Mouse (Mus musculus): Measurements from ENCODE around the gene Dph1.

- TF ChIP-seq GATA1 (IDR thresholded peaks at IDR 0.05; ENCODE audit: borderline replicate concordance, low read length) (no peak), CTCF (IDR thresholded peaks at IDR 0.05; ENCODE audit: low read depth, low read length) (no peak), TAL1 (conservative IDR thresholded peaks at IDR 0.05; ENCODE audit: low read depth, low read length) (no peak), POLR2AphosphoS5 (IDR thresholded peaks at IDR 0.05; ENCODE audit: insufficient replicate concordance, low read depth, low read length) (no peak)
Measured at GRCm38 (mm10) chr11:75227632-75228031, 36.6 kb upstream of the Dph1 start.
